Mouse (Mus musculus) liver, embryonic 14.5 days (tissue): Measurements from ENCODE around the gene Card11. TPM values are rescaled to one million over a fixed set of nuclear protein-coding genes. Genes with fewer than 3 reads are reported as not detected.

Experiments used
- ATAC-seq: fragments of 200-750 bp; cut with Nextera tagmentation; 2 replicates; pipeline ENCODE4 v1.8.0; 2017; ENCODE audit warnings: moderate number of reproducible peaks, mild to moderate bottlenecking, moderate library complexity; ENCODE audit not compliant: insufficient read depth
- DNase-seq, 3 experiments: peaks; one replicate each; pipeline ENCODE4 v3.0.0-alpha.2; 2012 to 2013; ENCODE audit warnings: low read depth in 3 of 3, low spot score in 3 of 3
- H3K27ac ChIP-seq: fragments of 300-500 bp; sonication (generic); 2 replicates; pipeline ENCODE4 v1.5.1; 2014; ENCODE audit warnings: moderate library complexity, mild to moderate bottlenecking, control low read depth, inconsistent platforms
- H3K27me3 ChIP-seq: fragments of 300-500 bp; sonication (generic); 2 replicates; pipeline ENCODE4 v1.6.1; 2014; ENCODE audit warnings: mild to moderate bottlenecking, low read length, moderate library complexity; ENCODE audit not compliant: control insufficient read depth, insufficient read depth
- H3K36me3 ChIP-seq: fragments of 300-500 bp; sonication (generic); replicated peaks from 2 replicates; pipeline ENCODE4 v1.6.1; 2014; ENCODE audit warnings: low read depth; ENCODE audit not compliant: control insufficient read depth, insufficient read depth
- H3K4me1 ChIP-seq, 2 experiments: fragments of 200-500 bp in 1 of 2; fragments of 300-500 bp in 1 of 2; sonication (generic) in 1 of 2; replicated peaks; 2 replicates each; pipeline ENCODE4 v1.6.1; 2012 to 2014; ENCODE audit warnings: antibody characterized with exemption in 1 of 2, inconsistent platforms in 1 of 2, low read length in 1 of 2; ENCODE audit not compliant: control insufficient read depth in 2 of 2, insufficient read depth in 2 of 2
- H3K4me2 ChIP-seq: fragments of 300-500 bp; sonication (generic); 2 replicates; pipeline ENCODE4 v1.6.1; 2014; ENCODE audit warnings: low read depth, mild to moderate bottlenecking, control low read depth, moderate library complexity
- H3K4me3 ChIP-seq, 2 experiments: fragments of 200-500 bp in 1 of 2; fragments of 300-500 bp in 1 of 2; sonication (generic) in 1 of 2; 2 replicates each; pipeline ENCODE4 v1.5.1; 2012 to 2014; ENCODE audit warnings: low read depth in 2 of 2, low read length in 2 of 2, mild to moderate bottlenecking in 2 of 2, control low read depth in 1 of 2, inconsistent platforms in 1 of 2, moderate library complexity in 1 of 2; ENCODE audit not compliant: insufficient read depth in 1 of 2
- H3K9ac ChIP-seq: fragments of 300-500 bp; sonication (generic); replicated peaks from 2 replicates; pipeline ENCODE4 v1.6.1; 2014; ENCODE audit warnings: mild to moderate bottlenecking, control low read depth, moderate library complexity
- H3K9me3 ChIP-seq: fragments of 300-500 bp; sonication (generic); 2 replicates; pipeline ENCODE4 v1.6.1; 2016; ENCODE audit warnings: low read length, mixed read lengths; ENCODE audit not compliant: control insufficient read depth
- CTCF ChIP-seq: IDR thresholded peaks from 2 replicates; pipeline ENCODE4 v1.5.1; 2016; ENCODE audit warnings: antibody characterized with exemption, low read depth, control low read depth
- EP300 ChIP-seq: IDR thresholded peaks from 2 replicates; pipeline ENCODE4 v1.6.1; 2016; ENCODE audit warnings: antibody characterized with exemption, low read depth
- WGBS: fragments of 180-500 bp; shearing (Covaris S2); extraction: QIAGEN DNeasy Blood & Tissue Kit; methylation state at CpG from one replicate; pipeline ENCODE4 v1.1.7; 2014; ENCODE audit not compliant: insufficient replicate concordance; 5-methylcytosine and 5-hydroxymethylcytosine counted together
- polyA plus RNA-seq, 2 experiments: library from polyadenylated mRNA; depleted of rRNA in 1 of 2; stranded (reverse) in 1 of 2; unstranded in 1 of 2; fragments of >200 nt; fragmentation: Nextera tagmentation in 1 of 2; extraction: Ambion mirVana in 1 of 2; gene quantifications; 2 replicates each; pipeline versions ENCODE4 v1.2.1 to v1.2.3; 2012 to 2014

Card11 gene
- polyA plus RNA-seq, 2 experiments = 0.26 TPM; not detected in 1

DNA sequence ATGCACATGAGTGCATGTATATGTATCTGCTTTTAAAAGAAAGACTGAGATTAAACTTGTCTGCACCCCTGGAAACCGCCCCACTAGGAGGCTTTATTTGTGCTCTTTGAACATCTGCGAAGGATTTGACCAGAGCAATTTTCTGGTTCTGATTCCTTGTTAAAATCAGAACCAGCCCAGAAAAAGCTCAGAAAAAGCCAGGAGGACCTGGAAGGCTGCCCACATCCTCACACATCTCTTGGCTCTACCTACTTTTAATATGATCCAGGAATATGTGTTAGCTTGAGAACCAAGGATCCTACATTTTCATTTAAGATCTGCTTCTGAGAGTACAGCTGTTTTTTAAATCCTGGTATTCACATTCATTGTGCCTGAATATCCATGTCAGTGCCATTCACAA, 29.0 kb upstream of the Card11 start:
- 72% methylated on average over 2 of the region's 2 CpGs for WGBS
- no peaks in the 10 kb centered on the region for H3K4me1 ChIP-seq
- H3K4me3 ChIP-seq = no peak overlapping the region
- TF ChIP-seq EP300 = no peak
- no peak for TF ChIP-seq CTCF
- H3K36me3 ChIP-seq = no peaks in the 10 kb centered on the region
- H3K27me3 ChIP-seq = no peaks in the 10 kb centered on the region
- no peak overlapping the region for H3K4me2 ChIP-seq
- no peak overlapping the region for H3K9ac ChIP-seq
- H3K27ac ChIP-seq = no peak overlapping the region
- H3K9me3 ChIP-seq = no peaks in the 10 kb centered on the region
- ATAC-seq = no peak
- DNase-seq = no peak

DNA sequence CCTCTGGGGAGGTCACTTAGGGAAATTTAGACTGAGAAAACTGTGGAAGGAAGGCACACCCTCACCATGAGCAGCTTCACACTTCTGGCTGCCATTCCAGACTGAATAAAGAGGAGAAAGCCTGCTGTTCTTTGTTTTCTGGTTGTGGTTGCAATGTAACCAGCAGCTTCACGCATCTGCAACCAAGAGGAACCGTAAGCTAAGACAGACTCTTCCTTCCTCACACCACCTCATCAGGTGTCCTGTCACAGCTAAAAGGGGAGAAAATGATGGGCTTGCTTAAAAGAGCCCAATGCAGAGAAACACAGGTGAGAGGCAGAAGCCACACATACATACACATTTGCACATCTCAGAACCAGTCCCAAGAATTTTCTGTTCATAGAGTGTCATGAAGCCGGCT, 25.3 kb upstream of the Card11 start:
- H3K27me3 ChIP-seq = no peaks in the 10 kb centered on the region
- no peak overlapping the region for H3K4me2 ChIP-seq
- ATAC-seq (no peak), DNase-seq (no peak)
- no peaks in the 10 kb centered on the region for H3K36me3 ChIP-seq
- H3K4me3 ChIP-seq = no peak overlapping the region
- WGBS = 57% methylated on average over 3 of the region's 3 CpGs
- H3K9ac ChIP-seq = no peak overlapping the region
- no peaks in the 10 kb centered on the region for H3K9me3 ChIP-seq
- H3K4me1 ChIP-seq = no peaks in the 10 kb centered on the region
- no peak overlapping the region for H3K27ac ChIP-seq
- TF ChIP-seq CTCF (no peak), EP300 (no peak)

DNA sequence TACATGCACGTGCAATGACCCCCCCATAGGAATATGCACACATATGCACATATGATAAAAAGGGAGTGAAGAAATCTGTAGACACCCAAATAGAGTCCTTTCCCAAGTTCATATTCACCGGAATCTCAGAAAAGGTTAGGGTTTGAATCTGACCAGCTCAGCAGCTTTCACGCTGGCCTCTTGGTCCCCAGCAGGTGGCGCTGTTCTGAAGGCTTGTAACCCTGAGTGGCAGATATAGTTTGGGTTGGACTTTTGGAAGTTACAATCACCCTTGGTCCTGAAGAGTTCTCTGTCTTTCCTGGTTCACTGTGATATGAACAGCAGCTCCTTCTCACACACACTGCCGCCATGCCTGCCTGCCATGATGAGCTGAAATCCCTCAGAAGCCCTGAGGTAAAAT, 24.1 kb upstream of the Card11 start:
- ATAC-seq = no peak
- peak; percentile 74 for TF ChIP-seq CTCF
- TF ChIP-seq EP300 = no peak
- H3K4me3 ChIP-seq = no peak overlapping the region
- no peak for DNase-seq
- 43% methylated on average over 5 of the region's 5 CpGs for WGBS
- H3K4me2 ChIP-seq = no peak overlapping the region
- H3K4me1 ChIP-seq = no peaks in the 10 kb centered on the region
- H3K27ac ChIP-seq = no peak overlapping the region
- H3K36me3 ChIP-seq = no peaks in the 10 kb centered on the region
- H3K27me3 ChIP-seq = no peaks in the 10 kb centered on the region
- H3K9ac ChIP-seq = no peak overlapping the region
- H3K9me3 ChIP-seq = no peaks in the 10 kb centered on the region

DNA sequence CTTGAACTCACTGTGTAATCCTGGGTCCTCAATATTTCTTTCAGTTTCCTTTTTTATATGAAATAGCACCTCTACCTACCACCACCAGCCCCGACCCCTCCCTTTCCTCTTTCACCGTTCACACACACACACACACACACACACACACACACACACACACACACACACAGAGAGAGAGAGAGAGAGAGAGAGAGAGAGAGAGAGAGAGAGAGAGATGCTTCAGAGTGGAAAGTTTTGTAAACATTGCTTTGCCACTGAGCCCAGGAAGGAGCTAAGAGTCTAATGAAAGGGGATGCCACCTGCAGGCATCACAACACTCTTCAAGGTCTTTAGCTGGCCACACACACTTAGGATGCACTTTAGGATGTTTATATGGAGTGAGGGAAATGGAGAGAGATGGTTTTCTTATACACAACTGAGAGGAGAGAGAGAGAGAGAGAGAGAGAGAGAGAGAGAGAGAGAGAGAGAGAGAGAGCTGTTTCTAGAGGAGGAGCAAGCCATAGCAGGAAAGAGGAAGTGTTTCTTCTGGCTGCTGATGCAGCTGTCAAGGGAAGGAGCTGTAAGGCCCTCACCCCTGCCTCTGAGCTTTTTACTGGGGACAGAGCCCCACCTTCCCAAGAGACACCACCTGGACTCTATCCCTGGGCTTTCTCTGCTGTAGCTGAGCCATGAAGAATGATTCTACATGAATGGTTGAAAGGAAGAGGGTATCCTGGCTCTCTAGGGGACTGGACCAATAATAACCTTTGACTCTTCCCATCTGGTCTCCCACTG, 17.7 kb upstream of the Card11 start:
- 24% methylated on average over 2 of the region's 2 CpGs for WGBS
- TF ChIP-seq EP300 (no peak), CTCF (no peak)
- H3K4me1 ChIP-seq = no peaks in the 10 kb centered on the region
- no peaks in the 10 kb centered on the region for H3K36me3 ChIP-seq
- H3K4me2 ChIP-seq = no peak overlapping the region
- DNase-seq (no peak), ATAC-seq (no peak)
- no peaks in the 10 kb centered on the region for H3K27me3 ChIP-seq
- H3K9me3 ChIP-seq = no peaks in the 10 kb centered on the region
- no peak overlapping the region for H3K9ac ChIP-seq
- H3K4me3 ChIP-seq = no peak overlapping the region
- H3K27ac ChIP-seq = no peak overlapping the region

DNA sequence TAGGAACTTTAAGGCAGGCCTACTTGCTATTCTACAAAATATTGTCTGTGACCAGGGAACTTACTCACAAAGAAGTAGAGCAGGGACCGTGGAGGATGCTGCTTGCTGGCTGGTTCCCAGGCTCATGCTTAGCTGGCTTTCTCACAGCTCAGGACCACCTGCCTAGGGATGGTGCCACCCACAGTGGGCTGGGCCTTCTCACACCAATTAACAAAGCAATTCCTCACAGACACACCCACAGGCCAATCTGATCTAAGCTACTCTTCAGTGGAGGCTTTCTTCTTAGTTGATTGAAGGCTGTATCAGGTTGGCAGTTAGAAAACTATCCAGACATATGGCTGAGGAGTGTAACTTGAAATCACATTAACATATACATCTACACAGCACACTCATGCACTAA, 15.7 kb upstream of the Card11 start:
- Histone ChIP-seq H3K4me2 (no peak overlapping the region), H3K4me3 (no peak overlapping the region), H3K27me3 (no peaks in the 10 kb centered on the region), H3K9ac (no peak overlapping the region), H3K36me3 (no peaks in the 10 kb centered on the region), H3K4me1 (no peaks in the 10 kb centered on the region), H3K9me3 (no peaks in the 10 kb centered on the region), H3K27ac (no peak overlapping the region)
- ATAC-seq (no peak), DNase-seq (no peak)
- 54% methylated on average over 1 of the region's 1 CpGs for WGBS
- TF ChIP-seq EP300 = no peak
- TF ChIP-seq CTCF = no peak
